Mouse (Mus musculus): Measurements from ENCODE around the gene Pah.

The Pah gene

GRCm38 (mm10) chr10:87521646-87522045 lies at the start of gene Pah:
Gene Pah (plus strand): TSS chr10:87521795.
- no peak for DNase-seq (ENCODE audit: low read depth, low spot score)

- no peak for DNase-seq (ENCODE audit: low read depth, low spot score)
Observed at GRCm38 (mm10) chr10:87473475-87474131, 48.0 kb upstream of the Pah start.

- no peak for DNase-seq (ENCODE audit: low read depth, low spot score)
Observed at GRCm38 (mm10) chr10:87474971-87475370, 46.6 kb upstream of the Pah start.

GRCm38 (mm10) chr10:87477895-87478294 lies 43.7 kb upstream of the Pah start:
- DNase-seq (ENCODE audit: low read depth, low spot score): no peak

GRCm38 (mm10) chr10:87484831-87485720 lies 36.5 kb upstream of the Pah start:
- no peak for DNase-seq (ENCODE audit: low read depth, low spot score)

- no peak for DNase-seq (ENCODE audit: low read depth, low spot score)
Observed at GRCm38 (mm10) chr10:87485721-87486620, 35.6 kb upstream of the Pah start.

GRCm38 (mm10) chr10:87488429-87489145 lies 33.0 kb upstream of the Pah start:
- no peak for DNase-seq (ENCODE audit: low read depth, low spot score)

GRCm38 (mm10) chr10:87489246-87490009 lies 32.2 kb upstream of the Pah start:
- no peak for DNase-seq (ENCODE audit: low read depth, low spot score)

- no peak for DNase-seq (ENCODE audit: low read depth, low spot score)
Observed at GRCm38 (mm10) chr10:87490328-87490727, 31.3 kb upstream of the Pah start.

GRCm38 (mm10) chr10:87491485-87492040 lies 30.0 kb upstream of the Pah start:
- DNase-seq (ENCODE audit: low read depth, low spot score): no peak

GRCm38 (mm10) chr10:87492332-87492660 lies 29.3 kb upstream of the Pah start:
- no peak for DNase-seq (ENCODE audit: low read depth, low spot score)

GRCm38 (mm10) chr10:87492661-87493551 lies 28.7 kb upstream of the Pah start:
- DNase-seq (ENCODE audit: low read depth, low spot score): no peak

GRCm38 (mm10) chr10:87493576-87493975 lies 28.0 kb upstream of the Pah start, which contains the start of gene Ascl1:
Gene Ascl1 (minus strand): TSS chr10:87493660.
- no peak for DNase-seq (ENCODE audit: low read depth, low spot score)

GRCm38 (mm10) chr10:87494176-87494575 lies 27.4 kb upstream of the Pah start:
- DNase-seq (ENCODE audit: low read depth, low spot score): no peak

- DNase-seq (ENCODE audit: low read depth, low spot score): no peak
Observed at GRCm38 (mm10) chr10:87494596-87494995, 27.0 kb upstream of the Pah start.

- DNase-seq (ENCODE audit: low read depth, low spot score): no peak
Observed at GRCm38 (mm10) chr10:87497056-87497455, 24.5 kb upstream of the Pah start.

- DNase-seq (ENCODE audit: low read depth, low spot score): no peak
Observed at GRCm38 (mm10) chr10:87500926-87501658, 20.5 kb upstream of the Pah start.

GRCm38 (mm10) chr10:87501659-87502042 lies 19.9 kb upstream of the Pah start:
- no peak for DNase-seq (ENCODE audit: low read depth, low spot score)

- DNase-seq (ENCODE audit: low read depth, low spot score): no peak
Observed at GRCm38 (mm10) chr10:87502283-87502682, 19.3 kb upstream of the Pah start.

Data from CD4-positive, CD25-positive, alpha-beta regulatory T cell, adult 2 months (primary cell).